Mouse (Mus musculus): ENCODE measurements at regions not wholly inside any gene's neighbourhood (a gene's known extent, or its start where the extent isn't known, plus 50 kb on each side); places are given as distances from the start of the nearest gene placed in this dataset.

DNA sequence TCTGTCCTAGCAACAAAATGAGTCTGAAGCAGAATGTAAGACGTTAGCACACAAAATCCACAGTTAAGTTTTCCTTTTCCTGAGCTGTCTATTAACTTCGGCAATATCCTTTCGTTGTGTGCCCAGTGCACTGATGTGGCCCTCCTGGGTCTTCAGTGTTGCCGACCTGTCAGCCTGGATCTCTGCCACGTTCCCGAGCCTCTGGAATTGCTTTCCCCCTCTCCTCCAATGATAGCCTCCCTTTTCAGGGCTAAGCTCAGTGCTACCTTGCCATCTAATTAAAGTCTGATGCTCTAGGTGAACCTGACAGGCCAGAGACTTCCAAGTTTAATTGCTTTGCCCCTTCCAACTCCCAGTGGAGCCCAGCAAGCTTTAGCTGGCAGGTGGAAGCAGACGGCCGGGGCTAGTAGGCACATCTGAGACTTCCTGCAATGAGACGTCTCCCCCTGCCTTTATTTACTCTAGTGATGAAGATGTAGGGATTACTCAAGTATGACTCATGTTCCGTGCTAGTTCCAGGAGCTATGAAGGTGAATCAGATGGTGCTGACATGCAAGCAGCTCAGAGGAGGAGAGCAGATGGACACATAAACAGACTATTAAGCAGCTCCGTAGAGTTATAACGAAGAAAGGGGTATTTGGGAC is 894.3 kb upstream of the Car8 start:
- DNase-seq (ENCODE audit: low spot score in 2 of 2) = no peak

DNA sequence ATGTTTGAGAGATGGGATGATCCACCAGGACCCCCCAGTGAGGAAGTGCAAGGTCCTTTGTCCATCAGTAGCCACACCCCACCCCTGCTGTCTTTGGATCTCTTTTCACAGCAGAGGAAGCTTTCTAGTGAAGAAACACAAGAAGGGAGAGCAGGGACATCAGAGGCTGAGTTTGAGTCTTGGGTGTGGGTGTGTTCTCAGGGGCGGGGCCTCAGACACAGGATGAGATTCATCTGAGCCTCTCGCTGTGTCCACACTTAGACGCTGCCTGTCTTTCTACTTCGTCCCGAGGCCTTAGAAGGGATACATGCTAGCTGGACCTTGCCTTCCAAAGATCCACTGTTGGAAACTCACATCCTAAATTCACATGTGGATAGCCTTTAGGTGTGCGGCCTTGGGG is 893.5 kb upstream of the Car8 start:
- DNase-seq (ENCODE audit: low spot score in 2 of 2) = no peak

DNA sequence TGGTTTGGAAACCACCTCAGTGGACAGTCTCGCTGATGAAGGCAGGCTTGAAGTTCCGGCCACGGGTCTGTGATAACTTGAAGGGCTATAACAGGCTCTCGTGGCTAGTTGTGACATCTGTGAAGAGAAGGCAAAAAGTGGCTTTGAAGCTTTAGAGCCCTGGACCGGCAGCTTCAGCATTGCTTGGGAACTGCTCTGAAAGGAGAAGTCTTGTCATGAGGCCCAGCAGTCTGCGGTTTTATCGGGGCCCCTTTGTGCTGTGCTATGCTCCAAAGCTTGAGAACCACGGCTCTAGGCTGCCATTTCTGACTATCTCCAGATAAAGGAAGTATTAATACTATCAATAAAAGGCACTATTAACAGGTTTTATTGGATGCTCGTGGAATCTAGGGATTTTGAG is 892.8 kb upstream of the Car8 start:
- no peak for DNase-seq (ENCODE audit: low spot score in 2 of 2)

DNA sequence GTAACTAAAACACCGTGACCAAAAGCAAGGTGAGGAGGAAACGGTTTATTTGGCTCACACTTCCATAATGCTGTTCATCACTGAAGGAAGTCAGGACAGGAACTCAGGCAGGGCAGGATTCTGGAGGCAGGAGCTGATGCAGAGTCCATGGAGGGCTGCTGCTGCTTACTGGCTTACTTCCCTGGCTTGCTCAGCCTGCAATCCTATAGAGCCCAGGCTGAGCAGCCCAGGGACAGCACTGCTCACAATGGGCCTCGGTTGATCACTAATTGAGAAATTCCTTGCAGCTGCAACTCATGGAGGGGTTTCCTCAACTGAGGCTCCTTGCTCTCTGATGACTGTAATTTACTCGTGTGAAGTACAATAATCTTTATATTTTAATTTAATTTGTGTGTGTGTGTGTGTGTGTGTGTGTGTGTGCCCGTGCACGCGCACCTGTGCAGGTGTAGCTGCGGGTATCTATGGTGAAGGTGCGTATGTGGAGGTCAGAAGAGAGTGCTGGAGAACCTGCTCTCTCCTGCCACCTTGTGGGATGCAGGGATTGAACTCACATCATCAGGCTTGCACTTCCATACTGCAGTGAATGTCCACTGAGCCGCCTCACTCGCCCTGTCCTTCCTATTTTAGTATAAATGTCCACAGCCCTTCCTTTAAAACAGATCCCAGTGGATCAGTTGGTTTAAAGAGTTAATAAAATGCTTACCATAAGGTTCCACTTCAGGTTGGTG is 886.6 kb upstream of the Car8 start:
- no peak for DNase-seq (ENCODE audit: low spot score in 2 of 2)

DNA sequence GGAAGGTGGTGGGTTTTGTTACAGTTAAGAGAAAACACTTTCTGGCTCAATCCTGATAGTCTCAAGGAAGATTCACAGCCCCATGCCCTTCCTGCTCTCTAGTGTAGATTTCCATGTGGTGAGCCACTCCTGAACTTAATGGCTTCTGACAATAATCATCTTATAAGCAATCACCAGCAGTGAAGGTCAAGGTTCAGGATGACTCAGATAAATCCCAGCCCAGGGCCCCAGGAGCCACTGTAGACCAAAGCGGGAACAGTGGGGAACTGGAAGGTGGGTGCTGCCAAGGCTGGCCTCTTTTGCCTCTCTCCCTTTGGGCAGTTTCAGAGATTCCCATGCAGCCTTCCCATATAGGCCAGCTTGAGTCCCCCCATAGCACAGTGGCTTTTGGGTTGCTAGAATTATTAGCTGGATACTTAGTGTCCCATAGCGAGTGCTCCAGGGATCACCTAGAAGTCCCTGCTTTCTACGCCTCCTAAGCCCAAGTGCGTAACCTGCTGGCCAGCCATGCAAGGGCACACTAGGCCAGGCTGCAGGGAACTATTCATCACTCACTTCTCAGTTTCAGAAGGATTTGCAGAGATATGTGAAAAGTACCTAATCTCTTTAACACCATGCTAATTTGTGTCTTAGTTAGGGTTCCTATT is 885.9 kb upstream of the Car8 start:
- DNase-seq (ENCODE audit: low spot score in 2 of 2) = no peak

DNA sequence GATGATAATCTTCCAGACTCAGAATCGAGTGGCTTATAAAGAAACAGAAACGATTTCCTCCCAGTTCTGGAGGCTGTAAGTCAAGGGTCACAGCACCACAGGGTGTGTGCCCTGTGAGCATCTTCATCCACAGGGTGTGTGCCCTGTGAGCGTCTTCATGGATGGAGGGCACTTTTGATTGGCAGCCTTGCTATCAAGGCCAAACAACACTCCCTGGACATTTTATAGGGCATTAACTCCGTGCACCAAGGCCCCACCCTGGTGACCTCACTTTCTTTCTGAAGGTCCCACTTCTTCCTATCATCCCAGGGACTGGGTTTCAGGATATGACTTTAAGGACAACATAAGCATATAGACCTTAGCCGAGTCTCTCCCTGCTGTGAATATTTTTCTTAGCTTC is 885.3 kb upstream of the Car8 start:
- no peak for DNase-seq (ENCODE audit: low spot score in 2 of 2)

DNA sequence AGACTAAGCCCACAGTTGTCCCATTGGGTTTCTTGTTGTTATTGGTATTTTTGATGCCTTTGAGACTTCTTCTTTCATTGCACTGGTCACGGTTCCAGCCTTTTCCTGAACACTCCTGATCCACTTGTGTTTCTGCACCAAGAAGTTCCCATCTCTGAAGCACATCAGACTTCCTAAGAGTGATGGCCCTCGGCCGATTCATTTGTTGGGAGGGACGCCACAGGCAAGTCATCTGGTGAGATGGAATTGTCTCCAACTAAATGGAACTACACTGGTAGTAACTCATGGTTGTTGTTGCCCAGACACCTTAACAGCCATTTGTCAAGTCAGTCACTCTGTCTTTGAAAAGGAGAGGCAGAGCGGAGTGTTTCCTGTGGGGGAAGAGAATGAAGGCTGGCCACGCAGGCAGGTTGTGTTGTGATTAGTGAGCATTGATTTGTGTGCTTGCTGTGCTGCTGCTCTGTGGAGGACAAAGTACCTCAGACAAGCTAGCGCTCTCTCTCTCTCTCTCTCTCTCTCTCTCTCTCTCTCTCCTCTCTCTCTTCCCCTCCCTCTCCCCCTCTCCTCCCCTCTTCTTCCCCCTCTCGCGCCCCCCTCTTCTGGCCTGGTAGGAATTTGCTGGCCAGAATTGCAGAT is 884.7 kb upstream of the Car8 start:
- no peak for DNase-seq (ENCODE audit: low spot score in 2 of 2)

DNA sequence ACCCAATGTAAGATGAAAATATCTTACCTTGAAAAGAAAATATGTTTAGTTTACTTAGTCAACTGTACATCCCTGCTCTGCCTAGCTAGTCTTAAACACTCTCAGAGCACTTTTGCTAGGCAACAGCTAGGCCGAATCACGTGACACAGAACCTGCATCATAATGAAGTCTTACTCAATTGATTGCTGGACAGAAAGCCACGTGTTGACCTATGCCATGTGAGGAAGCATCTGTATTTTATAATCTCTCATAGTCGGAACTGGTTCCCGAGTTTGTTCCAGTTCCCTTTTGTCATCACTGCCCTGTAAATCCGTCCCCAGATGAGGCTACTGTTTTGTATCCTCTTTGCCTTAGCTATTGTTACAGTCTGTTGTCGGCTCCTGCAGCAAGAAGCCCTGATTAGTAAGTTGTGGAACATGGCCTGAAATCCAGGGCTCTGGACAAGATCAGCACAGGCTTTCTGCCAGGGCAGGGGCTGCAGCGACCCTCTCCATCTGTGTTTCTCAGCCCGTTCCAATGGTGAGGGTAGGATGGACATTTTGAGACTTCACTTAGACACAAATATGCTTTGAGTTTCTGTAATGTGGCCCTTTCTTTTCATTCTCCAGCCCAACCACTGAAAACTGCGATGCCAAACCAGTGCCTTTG is 883.9 kb upstream of the Car8 start:
- no peak for DNase-seq (ENCODE audit: low spot score in 2 of 2)

DNA sequence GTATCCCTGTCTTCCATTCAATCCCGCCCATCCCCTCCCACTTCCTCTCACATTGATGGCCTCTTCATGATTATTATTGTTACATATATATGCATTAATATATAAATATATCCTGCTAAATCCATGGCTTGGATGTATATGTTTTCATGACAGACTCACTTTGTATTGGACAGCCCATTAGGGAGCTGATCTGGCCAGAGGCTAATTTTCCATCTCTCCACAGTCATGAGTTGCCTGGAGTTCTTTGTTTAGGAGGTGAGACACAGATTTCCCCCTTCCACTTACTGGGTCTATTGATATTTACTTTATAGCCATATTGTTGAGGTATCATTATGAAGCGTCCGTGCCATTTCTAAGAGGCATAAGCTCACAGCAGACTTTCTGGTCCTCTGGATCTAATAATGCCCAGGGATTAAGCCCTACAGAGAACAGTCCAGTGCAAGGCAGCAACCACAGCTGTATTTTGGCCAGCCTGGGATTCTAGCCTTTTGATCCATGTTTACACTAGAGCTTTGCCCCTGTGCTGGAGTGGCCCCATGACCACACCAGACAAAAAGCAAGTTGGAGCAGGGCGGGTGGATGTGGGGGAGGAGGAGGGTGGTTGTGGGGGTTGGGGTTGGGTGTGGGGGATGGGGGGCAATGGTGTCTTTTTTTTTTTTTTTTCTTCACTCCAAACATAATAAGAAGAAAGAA is 878.3 kb upstream of the Car8 start:
- DNase-seq (ENCODE audit: low spot score in 2 of 2) = no peak

DNA sequence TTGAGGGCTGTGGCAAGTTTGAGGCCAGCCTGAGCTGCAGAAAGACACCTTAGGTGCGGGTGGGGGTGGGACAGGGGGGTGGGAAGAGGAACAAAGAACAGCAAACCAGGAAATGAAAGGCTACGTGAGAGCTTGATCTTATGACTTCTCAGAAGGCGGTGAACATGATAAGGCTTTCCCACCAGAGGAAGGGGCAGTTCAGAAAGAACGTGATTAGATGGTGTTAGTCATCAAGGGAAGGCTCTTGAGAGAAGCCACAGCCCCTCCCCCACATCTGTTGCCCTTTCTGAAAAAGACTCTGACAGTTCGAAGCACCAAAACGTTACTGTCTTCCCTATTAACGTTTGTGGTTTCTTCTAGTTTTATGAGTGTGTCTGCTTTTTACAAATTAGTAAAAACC is 877.0 kb upstream of the Car8 start:
- DNase-seq (ENCODE audit: low spot score in 2 of 2) = no peak

DNA sequence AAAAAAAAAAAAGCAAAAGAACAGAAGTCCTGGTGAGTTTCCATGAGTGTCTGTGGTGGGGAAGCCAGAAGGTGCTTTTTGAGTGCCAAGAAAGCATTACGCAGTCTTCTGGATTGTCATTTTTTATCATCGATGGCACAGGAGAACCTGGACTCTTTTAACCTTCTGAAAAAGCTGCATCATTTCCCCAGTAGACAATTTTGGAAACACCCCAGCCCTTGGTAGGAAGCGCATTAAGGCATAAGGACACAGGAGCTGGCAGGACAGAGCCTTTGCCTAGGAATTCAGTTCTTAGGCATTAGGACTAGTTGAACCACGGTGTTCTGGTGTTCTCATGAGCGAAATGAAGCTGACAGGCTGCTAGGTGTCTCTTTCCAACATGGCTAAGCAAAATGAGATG is 875.1 kb upstream of the Car8 start:
- no peak for DNase-seq (ENCODE audit: low spot score in 2 of 2)

DNA sequence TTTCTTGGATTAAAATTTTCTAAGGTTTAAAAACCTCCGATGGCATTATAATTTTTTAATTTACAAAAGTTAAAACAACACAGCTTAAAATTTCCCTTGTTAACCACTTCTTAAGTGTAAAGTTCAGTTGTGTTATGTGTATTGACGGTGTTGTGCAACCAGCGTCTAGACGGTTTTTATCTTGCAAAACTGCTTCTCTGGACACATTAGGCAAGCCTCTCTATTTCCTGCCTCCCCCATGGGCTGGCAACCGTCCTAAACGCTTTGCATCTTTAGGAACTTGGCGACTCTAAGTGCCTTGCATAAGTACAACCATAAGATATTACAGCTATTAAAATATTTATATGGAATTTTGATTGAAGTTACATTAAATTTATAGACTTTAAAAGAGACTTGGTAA is 871.5 kb upstream of the Car8 start:
- no peak for DNase-seq (ENCODE audit: low spot score in 2 of 2)

DNA sequence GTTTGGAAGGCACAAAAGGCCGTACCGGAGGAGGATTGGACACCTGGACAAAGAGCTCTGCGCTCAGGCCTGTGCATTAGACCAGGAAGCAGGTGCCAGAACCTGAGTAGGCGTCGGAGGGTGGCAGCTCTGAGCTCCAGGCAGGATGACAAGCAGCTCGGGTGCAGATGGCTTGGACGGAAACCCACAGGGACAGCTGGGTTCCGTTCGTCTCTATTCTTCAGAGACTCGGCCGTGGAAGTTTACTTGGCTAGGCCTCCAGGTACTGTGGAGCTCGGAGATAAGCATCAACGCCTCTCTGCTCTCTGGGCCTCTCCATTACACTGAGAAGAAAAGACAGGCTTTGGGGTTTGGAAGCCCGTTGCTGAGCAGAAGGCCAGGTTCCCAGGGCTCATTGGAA is 868.5 kb upstream of the Car8 start:
- peak in 1 of 2 experiments; percentile 22 for DNase-seq (ENCODE audit: low spot score in 2 of 2)

DNA sequence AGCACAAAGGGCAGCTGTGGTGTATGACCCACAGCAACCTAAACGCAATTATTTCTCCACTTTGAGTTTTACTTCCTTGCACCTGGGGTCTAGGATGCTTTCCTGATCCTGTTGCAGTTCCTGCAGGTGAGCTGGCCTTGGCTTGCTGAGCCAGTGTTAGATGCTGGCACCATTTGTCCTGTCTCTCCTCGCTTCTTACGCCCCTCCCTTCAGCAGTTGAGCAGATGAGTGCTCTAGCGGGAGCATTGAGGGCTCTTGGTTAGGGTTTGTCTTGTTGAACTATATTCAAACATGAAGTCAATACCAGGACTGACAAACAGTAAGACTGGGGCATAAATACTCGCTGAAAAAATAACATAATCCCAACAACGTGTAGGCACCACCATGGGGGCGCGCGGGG is 867.9 kb upstream of the Car8 start:
- no peak for DNase-seq (ENCODE audit: low spot score in 2 of 2)

DNA sequence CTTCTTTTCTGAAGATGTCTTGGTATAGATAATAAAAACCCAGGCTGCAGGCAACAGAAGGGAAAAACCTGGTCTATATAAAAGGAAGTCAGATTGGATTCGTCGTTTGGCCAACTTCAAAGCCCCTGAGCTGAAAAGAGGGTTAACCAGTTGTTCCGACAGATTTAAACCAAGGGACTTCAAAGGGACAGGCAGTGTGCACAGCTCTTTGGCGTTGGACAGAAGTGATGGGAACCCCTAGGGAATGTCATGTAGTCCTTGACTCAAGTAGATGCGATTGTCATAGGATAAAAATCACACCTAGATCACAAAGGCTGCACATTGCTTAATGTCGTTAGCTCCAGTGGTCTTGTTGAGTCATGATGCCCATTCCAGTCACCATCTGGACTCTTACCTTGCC is 865.8 kb upstream of the Car8 start:
- DNase-seq (ENCODE audit: low spot score in 2 of 2) = no peak

DNA sequence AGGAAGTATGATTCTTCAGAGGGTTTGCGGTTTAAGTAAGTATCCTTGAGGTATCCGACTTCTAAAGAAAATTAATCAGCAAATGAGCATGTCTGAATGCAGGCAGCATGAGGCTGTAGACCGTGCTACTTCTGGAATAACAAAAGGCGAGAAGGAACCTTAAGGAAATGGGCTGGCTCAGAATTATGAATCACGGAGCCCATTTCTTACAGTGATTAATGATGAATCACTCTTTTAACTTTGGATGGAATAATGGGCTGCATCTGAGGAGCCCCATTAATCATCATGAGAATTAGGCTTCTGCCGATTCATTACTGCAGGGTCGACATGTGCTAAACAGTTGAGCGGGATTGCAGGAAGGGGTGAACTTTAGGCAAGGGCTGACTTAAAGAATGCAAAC is 865.1 kb upstream of the Car8 start:
- no peak for DNase-seq (ENCODE audit: low spot score in 2 of 2)

DNA sequence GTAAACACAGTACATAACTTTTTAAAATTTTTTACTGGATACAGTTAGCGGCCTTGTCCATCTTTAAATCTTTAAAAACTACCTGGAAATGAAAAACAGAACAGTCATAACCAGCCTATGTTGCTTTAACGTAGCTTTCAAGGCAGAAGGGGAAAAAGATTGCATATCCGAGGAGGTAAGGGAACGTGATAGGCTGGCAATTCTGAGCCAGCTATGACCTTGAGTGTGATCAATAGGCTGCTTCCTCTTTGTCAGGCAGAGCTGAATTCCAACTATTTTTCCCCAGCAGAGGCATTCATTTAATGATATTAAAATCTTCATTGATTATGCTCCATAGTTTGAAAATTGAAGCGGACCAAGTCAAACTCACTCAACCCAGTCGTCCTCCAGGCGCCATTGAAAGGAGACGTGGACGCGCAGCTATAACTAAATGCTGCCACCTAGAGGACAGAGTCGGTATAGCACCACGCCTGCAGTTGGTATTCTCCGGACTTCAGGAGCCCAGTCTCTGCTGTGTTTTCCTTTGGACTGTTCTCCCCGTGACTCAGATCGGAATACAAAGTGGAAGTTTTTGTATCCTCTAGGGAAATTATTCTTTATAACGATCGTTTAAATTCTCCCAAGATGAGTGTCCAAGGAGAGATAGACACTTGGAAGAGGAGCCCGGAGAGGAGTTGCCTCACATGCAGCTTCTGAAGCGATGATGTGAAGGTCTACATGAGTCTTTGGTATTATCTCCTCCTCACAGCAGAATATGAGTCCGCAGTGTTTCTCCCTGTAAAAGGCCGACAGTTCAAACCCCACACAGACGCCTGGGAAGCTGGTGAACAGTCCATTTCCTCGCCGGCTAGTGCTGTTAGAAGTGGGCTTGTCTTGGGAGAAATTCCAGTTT is 858.2 kb upstream of the Car8 start:
- DNase-seq (ENCODE audit: low spot score in 2 of 2) = peak; percentile 58 to 61

DNA sequence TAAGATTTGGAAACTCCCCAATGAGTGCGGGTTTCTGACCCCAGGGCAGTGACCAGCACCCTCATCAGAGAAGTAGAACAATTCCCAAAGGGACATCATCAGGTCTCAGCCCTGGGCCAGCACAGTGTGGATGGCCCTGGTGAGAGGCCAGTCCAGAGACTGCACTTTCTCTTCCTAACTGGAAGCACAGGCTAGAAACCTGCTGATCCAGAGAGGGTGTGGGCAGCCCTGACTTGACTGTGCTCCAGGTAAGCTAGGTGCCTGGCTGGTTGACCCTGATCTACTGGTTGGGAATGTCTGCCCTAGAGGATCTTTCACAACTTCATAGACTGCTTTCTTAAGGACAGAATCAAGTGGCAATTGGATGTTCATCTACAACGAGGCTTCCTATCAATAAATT is 857.4 kb upstream of the Car8 start:
- no peak for DNase-seq (ENCODE audit: low spot score in 2 of 2)

DNA sequence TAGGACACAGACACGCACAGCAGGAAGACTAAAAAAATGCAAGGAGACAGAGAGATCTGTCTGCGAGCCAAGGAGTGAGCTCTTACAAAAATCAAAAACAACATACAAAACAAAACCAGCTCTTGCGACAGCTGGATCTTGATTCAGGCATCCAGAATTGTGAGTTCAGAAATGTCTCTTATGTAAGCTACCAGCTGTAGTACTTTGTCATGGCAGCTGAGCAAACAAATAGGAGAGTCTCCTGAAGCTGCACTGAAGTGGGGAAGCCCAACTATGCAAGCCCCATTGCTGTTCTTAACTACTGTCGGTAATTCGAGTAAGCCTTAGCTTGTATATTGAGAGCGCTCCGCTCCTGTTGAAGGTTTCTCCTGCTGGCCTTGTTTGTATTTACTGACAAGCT is 856.8 kb upstream of the Car8 start:
- no peak for DNase-seq (ENCODE audit: low spot score in 2 of 2)

DNA sequence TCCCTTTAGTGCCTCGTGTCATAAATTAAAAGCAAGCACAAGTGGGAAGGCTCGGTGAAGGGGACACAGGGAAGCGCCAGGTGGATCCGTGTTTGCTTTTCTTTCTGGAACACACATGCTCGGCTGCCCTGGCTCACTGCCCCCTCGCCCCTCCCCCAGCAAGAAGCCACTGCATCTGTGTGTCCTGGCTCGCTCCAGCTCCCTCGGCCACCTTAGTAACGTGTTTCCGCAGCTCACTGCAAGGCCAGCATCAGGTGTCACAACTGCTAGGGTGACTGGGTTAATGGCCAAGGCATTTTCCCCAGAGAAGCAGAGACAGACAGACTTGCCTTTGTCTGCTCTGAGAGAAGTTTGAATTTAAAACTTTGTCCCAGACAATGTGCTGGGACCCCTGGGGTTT is 855.7 kb upstream of the Car8 start:
- DNase-seq (ENCODE audit: low spot score in 2 of 2) = peak; percentile 47 to 59

Measured in gastrocnemius, adult 8-10 months (tissue).